Mouse (Mus musculus) limb, embryonic 15.5 days (tissue): Measurements from ENCODE around the gene AY358078. TPM values are rescaled to one million over a fixed set of nuclear protein-coding genes. Genes with fewer than 3 reads are reported as not detected.
"Not testable (repeated sequence)": the region's sequence is repeated elsewhere in the genome, so short reads cannot be mapped to it uniquely, and the experiment has no call there.

Experiments
- ATAC-seq: fragments of 200-750 bp; cut with Nextera tagmentation; 2 replicates; pipeline ENCODE4 v1.8.0; 2017; ENCODE audit warnings: low read depth, moderate TSS enrichment; ENCODE audit not compliant: insufficient number of reproducible peaks, low FRiP score, low TSS enrichment
- H3K27ac ChIP-seq: fragments of 300-500 bp; sonication (generic); 2 replicates; pipeline ENCODE4 v1.5.1; 2015; ENCODE audit warnings: moderate library complexity, mild to moderate bottlenecking, inconsistent platforms
- H3K27me3 ChIP-seq: fragments of 300-500 bp; sonication (generic); 2 replicates; pipeline ENCODE4 v1.6.1; 2015; ENCODE audit warnings: inconsistent platforms
- H3K36me3 ChIP-seq: fragments of 300-500 bp; sonication (generic); 2 replicates; pipeline ENCODE4 v1.6.1; 2015; ENCODE audit warnings: inconsistent platforms
- H3K4me1 ChIP-seq: fragments of 300-500 bp; sonication (generic); 2 replicates; pipeline ENCODE4 v1.6.1; 2015; ENCODE audit warnings: inconsistent platforms
- H3K4me2 ChIP-seq: fragments of 300-500 bp; sonication (generic); 2 replicates; pipeline ENCODE4 v1.6.1; 2015; ENCODE audit warnings: mild to moderate bottlenecking, inconsistent platforms
- H3K4me3 ChIP-seq: fragments of 300-500 bp; sonication (generic); 2 replicates; pipeline ENCODE4 v1.5.1; 2015; ENCODE audit warnings: mild to moderate bottlenecking, inconsistent platforms
- H3K9ac ChIP-seq: fragments of 300-500 bp; sonication (generic); 2 replicates; pipeline ENCODE4 v1.6.1; 2015; ENCODE audit warnings: inconsistent platforms
- H3K9me3 ChIP-seq: fragments of 300-500 bp; sonication (generic); 2 replicates; pipeline ENCODE4 v1.6.1; 2016; ENCODE audit warnings: inconsistent platforms
- WGBS: fragments of 180-500 bp; shearing (Covaris S2); methylation state at CpG from one replicate; pipeline ENCODE4 v1.1.7; 2015; 5-methylcytosine and 5-hydroxymethylcytosine counted together
- polyA plus RNA-seq: library from polyadenylated mRNA; unstranded; fragments of >200 nt; fragmentation: Nextera tagmentation; extraction: Ambion mirVana; gene quantifications from 2 replicates; pipeline ENCODE4 v1.2.1, GENCODE M21; 2015

The AY358078 gene
- not detected in 2 replicates for polyA plus RNA-seq

DNA sequence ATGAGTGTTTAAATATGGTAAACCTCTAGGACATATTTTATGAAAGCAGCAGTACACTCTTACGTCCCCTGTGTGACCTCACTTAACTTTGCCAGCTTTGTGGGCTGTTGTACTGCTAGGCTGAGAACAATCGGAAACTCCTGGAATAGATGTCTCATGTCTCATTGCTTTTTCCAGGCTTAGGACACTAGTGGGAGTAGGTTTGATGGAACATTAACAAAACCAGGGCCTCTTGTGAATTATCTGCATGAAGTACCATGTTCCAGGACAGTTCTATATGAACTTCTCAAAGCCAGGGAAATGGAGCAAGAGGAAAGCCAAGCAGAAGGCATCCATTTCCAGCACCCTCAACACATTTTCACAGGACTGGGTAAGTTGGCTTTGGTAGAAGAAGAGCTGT is at the start of gene AY358078:
AY358078 (plus strand) TSS at position 301 of the 400 bp plus-strand sequence.
- H3K9me3 ChIP-seq = no peaks in the 10 kb centered on the region
- 83% methylated on average over 2 of the region's 2 CpGs for WGBS
- no peak within 1 kb of the TSS for H3K4me3 ChIP-seq
- H3K27me3 ChIP-seq = no peaks in the 10 kb centered on the region
- H3K9ac ChIP-seq = no peak within 1 kb of the TSS
- no peak within 1 kb of the TSS for H3K27ac ChIP-seq
- H3K36me3 ChIP-seq = no peaks in the 10 kb centered on the region
- no peak for ATAC-seq
- H3K4me1 ChIP-seq = no peaks in the 10 kb centered on the region
- no peak within 1 kb of the TSS for H3K4me2 ChIP-seq

DNA sequence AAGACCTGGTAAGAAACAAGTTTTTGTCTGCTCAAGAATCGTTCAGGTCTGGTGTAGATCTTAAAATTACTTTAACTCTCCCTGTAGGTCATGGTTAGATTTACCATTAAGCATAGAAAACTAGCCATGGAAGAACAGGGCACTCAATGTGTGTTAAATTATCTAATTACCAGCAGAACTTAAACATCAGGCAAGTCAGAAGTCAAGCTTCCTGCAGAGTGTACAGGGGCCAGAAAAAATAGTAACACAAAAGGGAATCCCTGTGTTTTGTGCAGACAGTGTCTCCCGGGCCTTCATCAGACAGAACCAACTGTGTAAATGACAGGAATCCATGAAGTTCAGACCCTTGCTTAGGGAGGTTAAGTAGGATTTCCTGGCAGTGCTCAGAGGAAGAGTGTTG is 43.9 kb upstream of the AY358078 start:
- no peaks in the 10 kb centered on the region for H3K4me1 ChIP-seq
- H3K4me2 ChIP-seq = no peak overlapping the region
- 36% methylated on average over 2 of the region's 2 CpGs for WGBS
- H3K9ac ChIP-seq = no peak overlapping the region
- H3K27ac ChIP-seq = no peak overlapping the region
- H3K36me3 ChIP-seq = no peaks in the 10 kb centered on the region
- H3K27me3 ChIP-seq = no peaks in the 10 kb centered on the region
- H3K4me3 ChIP-seq = no peak overlapping the region
- no peak for ATAC-seq
- H3K9me3 ChIP-seq = no peaks in the 10 kb centered on the region

DNA sequence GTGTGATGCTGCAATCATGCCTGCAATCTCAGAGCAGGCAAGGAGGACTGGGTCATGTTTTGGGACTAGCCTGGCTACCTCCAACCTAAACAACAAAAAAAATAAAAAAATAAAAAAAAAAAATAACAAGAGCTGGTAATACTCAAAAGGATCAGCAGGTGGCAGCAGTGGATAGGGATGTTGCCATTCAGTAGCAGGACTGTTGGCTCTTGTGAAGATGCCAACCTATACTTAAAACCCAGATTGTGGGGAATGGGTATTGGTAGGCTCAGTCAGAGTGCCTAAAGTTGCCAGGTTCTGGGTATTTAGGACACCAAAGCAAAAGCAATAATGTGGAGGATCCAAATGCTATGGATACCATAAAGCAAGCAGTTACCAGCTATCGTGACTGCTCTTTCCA is 28.5 kb upstream of the AY358078 start:
- ATAC-seq, H3K9ac ChIP-seq, H3K4me3 ChIP-seq, H3K4me1 ChIP-seq, H3K9me3 ChIP-seq, H3K36me3 ChIP-seq, H3K27me3 ChIP-seq, H3K27ac ChIP-seq, H3K4me2 ChIP-seq: not testable (repeated sequence)
- 80% methylated on average over 1 of the region's 1 CpGs for WGBS

DNA sequence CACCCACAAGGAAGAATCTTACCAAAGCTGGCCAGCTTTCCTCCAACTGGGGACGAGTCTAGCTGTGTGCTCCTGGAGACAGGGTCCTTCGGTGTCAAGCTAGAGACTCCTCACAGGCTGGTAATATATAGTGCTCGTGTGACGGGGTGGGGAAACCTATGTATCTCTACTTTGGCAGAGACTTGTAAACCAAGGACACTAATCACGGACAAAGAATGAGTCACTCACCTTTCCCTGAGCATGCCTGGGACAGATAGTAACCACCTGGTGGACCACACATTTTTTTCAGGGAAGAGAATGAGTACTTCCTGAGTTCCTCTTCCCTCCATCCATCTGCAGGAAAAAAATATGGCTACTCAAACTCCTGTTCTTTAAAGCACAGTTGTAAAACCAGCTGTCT is 26.4 kb upstream of the AY358078 start, which contains the start of gene Ang4:
Ang4 (minus strand) TSS at position 101 of the 400 bp plus-strand sequence.
- Histone ChIP-seq H3K4me3 (no peak within 1 kb of the TSS), H3K4me1 (no peaks in the 10 kb centered on the region), H3K9me3 (no peaks in the 10 kb centered on the region), H3K27me3 (no peaks in the 10 kb centered on the region), H3K4me2 (no peak within 1 kb of the TSS), H3K27ac (no peak within 1 kb of the TSS), H3K36me3 (no peaks in the 10 kb centered on the region), H3K9ac (no peak within 1 kb of the TSS)
- no peak for ATAC-seq
- WGBS = 75% methylated on average over 5 of the region's 5 CpGs

DNA sequence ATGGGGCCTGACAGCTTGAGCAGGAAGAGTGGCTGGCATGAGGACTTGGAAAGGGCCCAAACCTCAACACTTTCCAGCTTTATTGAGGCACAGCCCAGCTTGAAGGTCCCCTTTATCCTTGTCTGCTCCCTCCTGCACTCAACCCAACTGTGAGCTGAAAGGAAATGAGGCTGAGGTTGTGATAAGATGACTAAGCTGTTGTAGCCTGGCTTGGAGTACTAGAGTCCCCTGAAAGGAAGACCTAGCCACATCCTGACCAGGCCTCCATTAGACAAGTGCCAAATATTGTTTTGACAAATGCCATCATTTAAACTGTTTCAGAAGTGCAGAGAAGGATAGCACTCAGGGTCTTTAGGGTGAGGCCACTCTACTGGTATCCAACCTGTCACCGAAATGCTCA is 22.1 kb upstream of the AY358078 start:
- Histone ChIP-seq H3K9me3 (no peaks in the 10 kb centered on the region), H3K27me3 (no peaks in the 10 kb centered on the region), H3K36me3 (no peaks in the 10 kb centered on the region), H3K4me2 (no peak overlapping the region), H3K9ac (no peak overlapping the region), H3K4me3 (no peak overlapping the region), H3K4me1 (no peaks in the 10 kb centered on the region), H3K27ac (no peak overlapping the region)
- no peak for ATAC-seq
- 86% methylated on average over 1 of the region's 1 CpGs for WGBS

DNA sequence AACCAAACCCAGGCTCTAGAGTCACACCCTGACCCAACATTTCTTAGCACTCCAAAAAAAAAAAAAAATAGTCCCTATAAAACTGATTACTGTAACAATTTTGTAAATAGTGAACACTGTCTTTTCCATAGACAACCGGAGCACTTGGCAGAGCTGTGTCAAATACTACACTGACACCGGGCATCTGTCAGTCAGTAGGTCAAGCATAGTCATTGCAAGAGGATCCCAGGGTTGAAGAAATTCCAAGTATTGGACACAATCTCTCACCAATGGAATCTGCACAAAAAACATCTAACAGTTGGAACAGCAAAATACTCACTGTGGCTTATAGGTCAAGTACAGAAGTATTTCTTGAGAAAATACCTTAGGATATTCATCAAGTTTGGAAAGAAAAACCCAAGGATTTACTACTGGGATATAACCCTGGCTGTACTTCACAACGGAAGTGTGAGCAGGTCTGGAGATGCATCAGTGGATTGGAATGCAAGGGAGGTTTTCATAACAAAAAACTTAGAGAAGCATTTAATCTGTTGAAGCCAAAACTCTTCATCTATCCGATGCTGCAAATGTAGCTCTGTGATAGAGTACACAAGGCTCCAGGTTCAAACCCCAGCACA is 20.9 kb upstream of the AY358078 start:
- ATAC-seq = no peak
- no peaks in the 10 kb centered on the region for H3K9me3 ChIP-seq
- H3K9ac ChIP-seq = no peak overlapping the region
- no peaks in the 10 kb centered on the region for H3K27me3 ChIP-seq
- no peak overlapping the region for H3K27ac ChIP-seq
- H3K4me1 ChIP-seq = no peaks in the 10 kb centered on the region
- no peak overlapping the region for H3K4me3 ChIP-seq
- no peaks in the 10 kb centered on the region for H3K36me3 ChIP-seq
- no peak overlapping the region for H3K4me2 ChIP-seq
- 79% methylated on average over 4 of the region's 4 CpGs for WGBS

DNA sequence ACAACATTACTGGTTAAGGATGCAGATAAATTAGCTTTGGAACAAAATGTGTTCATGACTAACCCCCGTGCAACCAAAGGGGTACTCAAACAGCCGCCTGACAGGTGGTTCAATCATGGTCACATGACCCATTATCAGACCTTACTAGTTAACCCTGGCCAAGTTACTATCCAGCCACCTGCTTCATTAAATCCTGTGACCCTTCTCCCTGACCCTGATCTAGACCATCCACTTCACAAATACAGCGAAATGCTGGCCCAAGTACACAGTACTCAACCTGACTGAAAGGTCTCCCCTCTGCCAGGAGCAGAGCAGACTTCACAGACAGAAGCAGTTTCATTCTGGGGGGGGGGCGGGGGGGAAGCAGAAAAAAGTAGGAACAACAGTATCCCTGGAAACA is 13.5 kb upstream of the AY358078 start:
- 67% methylated on average over 4 of the region's 4 CpGs for WGBS
- H3K4me2 ChIP-seq = no peak overlapping the region

DNA sequence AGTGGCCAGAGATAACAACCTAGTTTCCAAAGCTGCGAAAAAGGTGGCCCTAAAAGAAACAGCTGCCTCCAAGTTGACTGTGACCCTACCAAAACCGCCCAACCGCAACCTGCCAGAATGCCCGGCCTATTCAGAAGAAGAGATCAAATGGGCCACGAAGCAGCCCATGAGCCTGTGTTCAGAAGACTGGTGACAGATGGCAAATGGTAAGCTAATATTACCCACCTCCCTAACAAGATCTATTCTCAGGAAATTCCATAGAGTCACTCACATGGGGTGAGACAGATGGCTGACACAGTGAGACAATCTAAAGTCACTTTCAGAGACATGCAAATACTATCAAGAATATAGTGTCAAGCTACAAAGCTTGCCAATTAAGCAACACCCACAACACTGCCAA is 12.8 kb upstream of the AY358078 start:
- Histone ChIP-seq H3K4me2 (no peak overlapping the region), H3K4me1 (no peaks in the 10 kb centered on the region), H3K9me3 (no peaks in the 10 kb centered on the region), H3K4me3 (no peak overlapping the region), H3K36me3 (no peaks in the 10 kb centered on the region), H3K9ac (no peak overlapping the region), H3K27me3 (no peaks in the 10 kb centered on the region), H3K27ac (no peak overlapping the region)
- WGBS = 78% methylated on average over 5 of the region's 5 CpGs
- ATAC-seq = no peak

More for the DNA sequence above, 13.5 kb upstream of the AY358078 start:
- no peaks in the 10 kb centered on the region for H3K4me1 ChIP-seq
- H3K27me3 ChIP-seq = no peaks in the 10 kb centered on the region
- no peak for ATAC-seq
- no peak overlapping the region for H3K9ac ChIP-seq
- H3K4me3 ChIP-seq = no peak overlapping the region
- no peak overlapping the region for H3K27ac ChIP-seq
- no peaks in the 10 kb centered on the region for H3K9me3 ChIP-seq
- no peaks in the 10 kb centered on the region for H3K36me3 ChIP-seq

DNA sequence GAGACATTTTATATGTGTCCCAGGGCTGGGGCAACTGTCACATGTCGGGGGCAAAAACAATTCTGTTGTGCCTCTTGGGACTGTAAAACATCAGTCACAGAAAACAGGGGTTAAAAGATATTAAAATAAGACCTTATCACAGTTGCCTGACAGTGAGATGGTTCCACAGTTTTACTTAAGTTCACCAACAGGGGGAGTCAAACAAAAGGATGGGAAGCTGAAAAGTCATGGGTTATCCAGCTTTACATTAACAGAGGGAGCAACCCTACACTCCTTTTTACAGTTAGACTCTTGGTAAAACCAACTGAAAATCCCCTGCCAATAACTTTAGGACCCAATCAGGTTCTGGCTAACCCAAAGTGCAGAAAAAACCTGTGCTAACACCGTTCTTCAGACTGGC is 10.7 kb upstream of the AY358078 start:
- 79% methylated on average over 2 of the region's 2 CpGs for whole genome bisulfite sequencing
- Histone ChIP-seq H3K4me2 (no peak overlapping the region), H3K9ac (no peak overlapping the region), H3K36me3 (no peaks in the 10 kb centered on the region), H3K4me1 (no peaks in the 10 kb centered on the region), H3K27me3 (no peaks in the 10 kb centered on the region), H3K4me3 (no peak overlapping the region), H3K9me3 (no peaks in the 10 kb centered on the region), H3K27ac (no peak overlapping the region)
- no peak for ATAC-seq

DNA sequence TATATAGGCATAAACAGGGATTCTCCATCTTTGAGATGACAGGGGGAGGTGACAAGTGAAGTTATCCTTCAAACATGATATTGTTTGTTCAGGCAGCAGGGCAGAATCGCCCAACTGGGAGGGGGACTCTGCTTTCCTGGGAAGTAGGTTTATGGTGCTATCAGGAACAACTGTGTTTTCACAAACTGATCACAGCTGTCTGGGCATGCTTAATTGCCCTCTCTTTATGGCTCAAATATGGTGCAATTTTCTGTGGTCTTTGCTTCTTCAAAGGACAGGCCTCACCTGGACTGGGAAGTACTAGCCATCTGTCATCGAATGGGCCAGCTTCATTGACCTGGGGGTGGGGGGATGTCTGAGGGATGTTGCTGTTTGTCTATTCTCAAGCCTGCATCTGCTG is 5.7 kb upstream of the AY358078 start:
- H3K4me1 ChIP-seq = no peaks in the 10 kb centered on the region
- H3K4me3 ChIP-seq = no peak overlapping the region
- H3K9me3 ChIP-seq = no peaks in the 10 kb centered on the region
- H3K36me3 ChIP-seq = no peaks in the 10 kb centered on the region
- 8% methylated on average over 2 of the region's 2 CpGs for WGBS
- no peak overlapping the region for H3K27ac ChIP-seq
- H3K9ac ChIP-seq = no peak overlapping the region
- no peak overlapping the region for H3K4me2 ChIP-seq
- no peaks in the 10 kb centered on the region for H3K27me3 ChIP-seq
- ATAC-seq = no peak

DNA sequence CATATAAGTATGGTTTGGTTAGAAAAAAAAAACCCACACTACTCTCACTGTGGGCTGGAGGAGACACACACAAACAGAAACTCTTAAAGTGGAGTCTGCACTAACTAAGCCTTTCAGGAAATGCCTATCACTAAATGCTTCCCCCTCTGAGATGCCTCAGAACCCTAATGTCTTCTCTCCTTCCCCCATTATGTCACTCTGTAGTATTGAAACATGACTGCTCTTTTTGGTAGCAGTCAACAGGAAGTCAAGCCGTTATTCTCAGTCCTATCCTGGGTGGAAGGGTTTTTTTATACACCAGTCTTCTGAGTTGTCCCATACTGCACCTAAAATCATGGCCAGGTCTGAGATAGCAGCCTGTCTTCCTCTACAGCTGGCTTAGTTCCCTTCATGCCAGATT is 26.8 kb downstream of the AY358078 start:
- Histone ChIP-seq H3K27ac (no peak overlapping the region), H3K9ac (no peak overlapping the region), H3K4me3 (no peak overlapping the region), H3K4me2 (no peak overlapping the region), H3K4me1 (no peaks in the 10 kb centered on the region), H3K27me3 (no peaks in the 10 kb centered on the region), H3K9me3 (no peaks in the 10 kb centered on the region), H3K36me3 (no peaks in the 10 kb centered on the region)
- 70% methylated on average over 1 of the region's 1 CpGs for WGBS
- no peak for ATAC-seq

DNA sequence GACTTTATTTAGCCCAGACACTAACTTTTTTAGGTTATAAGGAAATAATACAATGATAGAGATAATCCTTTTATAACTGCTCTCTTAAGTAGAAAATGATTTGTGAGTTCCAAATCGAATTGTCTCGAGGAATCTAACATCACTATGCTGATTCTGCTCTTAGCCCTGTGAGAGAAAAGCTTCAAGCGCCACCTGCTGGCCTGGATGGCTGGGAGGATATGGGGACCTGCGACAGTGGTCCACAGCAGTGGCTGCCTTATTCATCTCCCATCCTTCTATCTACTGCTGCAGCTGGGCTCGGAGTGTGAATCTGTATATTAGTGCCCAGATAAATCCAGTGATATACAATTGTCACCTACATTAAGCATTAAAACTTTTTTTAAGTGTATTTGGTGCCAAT is 28.0 kb downstream of the AY358078 start:
- H3K9me3 ChIP-seq, H3K27ac ChIP-seq, H3K9ac ChIP-seq, H3K4me3 ChIP-seq, ATAC-seq, H3K27me3 ChIP-seq, H3K4me2 ChIP-seq, H3K4me1 ChIP-seq, H3K36me3 ChIP-seq: not testable (repeated sequence)
- WGBS = 28% methylated on average over 5 of the region's 5 CpGs

DNA sequence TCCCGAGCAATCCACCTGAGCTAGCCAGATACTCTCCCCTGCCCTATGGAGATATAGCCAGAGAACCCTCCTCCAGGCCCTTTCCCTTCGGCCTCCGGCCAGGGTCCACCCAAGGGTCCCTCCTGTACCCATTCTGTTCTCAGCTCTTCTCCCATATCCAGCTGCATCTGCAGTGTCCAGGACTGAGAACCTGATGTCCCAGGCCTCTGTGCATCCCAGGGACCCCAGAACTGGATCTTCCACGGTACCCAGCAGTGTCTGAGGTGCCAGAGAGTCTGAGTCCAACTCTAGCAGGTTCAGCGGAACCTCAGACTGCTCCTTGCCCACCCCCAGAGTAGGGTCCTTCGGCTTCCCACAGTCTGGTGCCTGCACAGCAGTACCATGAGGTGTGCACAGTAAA is 29.3 kb downstream of the AY358078 start:
- Histone ChIP-seq H3K36me3 (no peaks in the 10 kb centered on the region), H3K27me3 (no peaks in the 10 kb centered on the region), H3K9ac (no peak overlapping the region), H3K4me1 (no peaks in the 10 kb centered on the region), H3K27ac (no peak overlapping the region), H3K4me3 (no peak overlapping the region), H3K9me3 (no peaks in the 10 kb centered on the region), H3K4me2 (no peak overlapping the region)
- WGBS = 86% methylated on average over 6 of the region's 6 CpGs
- ATAC-seq = no peak
